Comparison of ENCODE assay signal across 20 mouse cellular contexts in the genomic region with DNA sequence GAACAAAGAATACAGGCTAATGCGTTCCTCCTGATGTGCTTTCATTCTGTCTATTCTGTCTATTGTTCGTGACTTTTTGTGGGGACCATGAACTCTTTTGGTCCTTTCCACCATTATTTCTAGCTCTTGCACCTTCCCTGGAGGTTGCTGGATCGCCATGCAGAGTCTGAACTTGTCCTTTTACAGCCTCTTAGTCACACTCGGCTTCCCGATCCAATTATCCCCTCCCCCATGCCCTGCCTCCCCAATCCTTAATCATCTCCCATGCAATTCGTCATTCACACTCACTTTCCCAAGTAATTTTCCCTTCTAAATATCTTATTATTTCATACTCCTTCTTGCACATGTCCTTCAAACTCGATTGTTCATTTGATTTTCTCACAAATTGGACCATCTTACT. TPM values are rescaled to one million over a fixed set of nuclear protein-coding genes. Genes with fewer than 3 reads are reported as not detected.
DNase-seq lines count a peak whose midpoint lies in the region; ATAC-seq and TF ChIP-seq lines count a peak whose summit lies in the region.
"Had no signal": no experiment of that assay in that cellular context is flagged by ENCODE, and none has a peak within 500 bp of the region (broad histone marks: within the 10 kb centered on the region; RNA-seq: fewer than 3 reads in every experiment).

No protein-coding gene starts in this region.

- ATAC-seq in hindbrain, embryonic 16.5 days: no peak
- peak; percentile 76; the same call in 1 of the 2 replicates for ATAC-seq in neural tube, embryonic 14.5 days (ENCODE audit: low read depth)
- ATAC-seq in kidney, embryonic 14.5 days (ENCODE audit: low FRiP score, low TSS enrichment): no peak
- no peak for ATAC-seq in CD4-positive, CD25-positive, alpha-beta regulatory T cell, adult 4 months
- ATAC-seq: intestine, embryonic 15.5 days had no signal

- H3K9me3 ChIP-seq in hindbrain, embryonic 16.5 days (ENCODE audit: control insufficient read depth, low read length): no peaks in the 10 kb centered on the region
- no peaks in the 10 kb centered on the region for H3K9me3 ChIP-seq in neural tube, embryonic 14.5 days (ENCODE audit: control insufficient read depth, low read length)
- H3K9me3 ChIP-seq in kidney, embryonic 14.5 days (ENCODE audit: control insufficient read depth, low read length): no peaks in the 10 kb centered on the region
- H3K9me3 ChIP-seq: intestine, embryonic 15.5 days; limb, embryonic 10.5 days had no signal

- peak; percentile 22 for DNase-seq in embryo, embryonic 10 days (ENCODE audit: low spot score)
- DNase-seq in embryo, embryonic 11 days: no peak
- DNase-seq in brain, embryonic 14.5 days (ENCODE audit: low read depth): peak; percentile 63
- no peak for DNase-seq in spleen, adult 12 weeks (ENCODE audit: low spot score)
- DNase-seq: cerebellum, adult 8-10 months; heart, adult 11 months; layer of hippocampus, postnatal 36 days; lung, postnatal 4 days; spleen, adult 18-20 months; thymus, postnatal 14 days had no signal

- no peak overlapping the region for H3K4me3 ChIP-seq in hindbrain, embryonic 16.5 days (ENCODE audit: low read length)
- no peak overlapping the region for H3K4me3 ChIP-seq in neural tube, embryonic 14.5 days (ENCODE audit: low read depth, low read length)
- H3K4me3 ChIP-seq in kidney, embryonic 14.5 days (ENCODE audit: low read length): no peak overlapping the region
- H3K4me3 ChIP-seq: erythroblast, embryonic 14.5 days; intestine, embryonic 15.5 days; limb, embryonic 10.5 days; myocyte had no signal

- no peak overlapping the region for H3K9ac ChIP-seq in hindbrain, embryonic 16.5 days (ENCODE audit: low read depth, low read length)
- H3K9ac ChIP-seq in neural tube, embryonic 14.5 days (replicated peaks; ENCODE audit: low read depth, low read length): no peak overlapping the region
- no peak overlapping the region for H3K9ac ChIP-seq in kidney, embryonic 14.5 days (ENCODE audit: low read depth, low read length)
- H3K9ac ChIP-seq: intestine, embryonic 15.5 days; liver, embryonic 14.5 days had no signal

- no peaks in the 10 kb centered on the region for H3K36me3 ChIP-seq in hindbrain, embryonic 16.5 days (ENCODE audit: control insufficient read depth, insufficient read depth, low read length)
- H3K36me3 ChIP-seq in neural tube, embryonic 14.5 days (ENCODE audit: control insufficient read depth, insufficient read depth, low read length): no peaks in the 10 kb centered on the region
- H3K36me3 ChIP-seq in kidney, embryonic 14.5 days (ENCODE audit: control insufficient read depth, insufficient read depth, low read length): no peaks in the 10 kb centered on the region
- H3K36me3 ChIP-seq: intestine, embryonic 15.5 days; limb, embryonic 10.5 days had no signal

- peak overlapping the region; percentile 25 for H3K4me2 ChIP-seq in hindbrain, embryonic 16.5 days (ENCODE audit: low read length)
- peak overlapping the region; percentile 34 for H3K4me2 ChIP-seq in neural tube, embryonic 14.5 days (ENCODE audit: low read depth, low read length)
- H3K4me2 ChIP-seq in kidney, embryonic 14.5 days (replicated peaks; ENCODE audit: low read depth, low read length): no peak overlapping the region
- H3K4me2 ChIP-seq: intestine, embryonic 15.5 days had no signal

- no peak for TF ChIP-seq CTCF in brain, embryonic 14.5 days (IDR thresholded peaks at IDR 0.05; ENCODE audit: borderline replicate concordance, extremely low read depth, insufficient read depth, insufficient read length)

- H3K27ac ChIP-seq in hindbrain, embryonic 16.5 days (ENCODE audit: low read depth, low read length): no peak overlapping the region
- no peak overlapping the region for H3K27ac ChIP-seq in neural tube, embryonic 14.5 days (ENCODE audit: low read depth, low read length)
- no peak overlapping the region for H3K27ac ChIP-seq in kidney, embryonic 14.5 days (ENCODE audit: low read depth, low read length)
- H3K27ac ChIP-seq: intestine, embryonic 15.5 days; limb, embryonic 10.5 days; liver, embryonic 14.5 days had no signal

- H3K27me3 ChIP-seq in hindbrain, embryonic 16.5 days (replicated peaks; ENCODE audit: control insufficient read depth, insufficient read depth, low read length): no peaks in the 10 kb centered on the region
- no peaks in the 10 kb centered on the region for H3K27me3 ChIP-seq in neural tube, embryonic 14.5 days (ENCODE audit: control insufficient read depth, insufficient read depth, low read length)
- peaks cover 5% of the 10 kb centered on the region; the same call in 1 of the 2 replicates for H3K27me3 ChIP-seq in kidney, embryonic 14.5 days (ENCODE audit: control insufficient read depth, insufficient read depth, low read length)
- H3K27me3 ChIP-seq: intestine, embryonic 15.5 days had no signal

- no peaks in the 10 kb centered on the region for H3K4me1 ChIP-seq in hindbrain, embryonic 16.5 days (ENCODE audit: control insufficient read depth, insufficient read depth, low read depth, low read length)
- peaks cover 5% of the 10 kb centered on the region; the same call in 1 of the 2 replicates for H3K4me1 ChIP-seq in neural tube, embryonic 14.5 days (ENCODE audit: control insufficient read depth, insufficient read depth, low read length)
- H3K4me1 ChIP-seq in kidney, embryonic 14.5 days (ENCODE audit: control insufficient read depth, insufficient read depth, low read length): no peaks in the 10 kb centered on the region
- H3K4me1 ChIP-seq: intestine, embryonic 15.5 days had no signal

- WGBS in hindbrain, embryonic 16.5 days: 20% methylated on average over 7 of the region's 7 CpGs
- WGBS in neural tube, embryonic 14.5 days: 13% methylated on average over 7 of the region's 7 CpGs
- 22% methylated on average over 7 of the region's 7 CpGs for WGBS in kidney, embryonic 14.5 days

- no peak for TF ChIP-seq POLR2A in brain, embryonic 14.5 days (IDR thresholded peaks at IDR 0.05; ENCODE audit: borderline replicate concordance, extremely low read depth, insufficient read depth, insufficient read length, poor library complexity, severe bottlenecking)

RNA-seq across cellular contexts. Expression of a gene that starts 44.0 kb away (rescaled TPM):
- 13.2 and 22.9 TPM in 2 replicates for polyA plus RNA-seq in brain, embryonic 14.5 days (2012; rRNA removed)
- polyA plus RNA-seq in hindbrain, embryonic 16.5 days (2015; fragmentation: Nextera tagmentation; extraction: Ambion mirVana): 0.45 TPM in 1 of 2 replicates, not detected in the other
- not detected in 2 replicates for polyA plus RNA-seq in neural tube, embryonic 14.5 days (2014; fragmentation: Nextera tagmentation; extraction: Ambion mirVana)
- polyA plus RNA-seq in kidney, embryonic 14.5 days (2014; fragmentation: Nextera tagmentation; extraction: Ambion mirVana): not detected in 2 replicates
- polyA plus RNA-seq in CD4-positive, CD25-positive, alpha-beta regulatory T cell, adult 4 months (2017; shearing (Covaris generic)): not detected
- polyA plus RNA-seq: erythroblast, embryonic 14.5 days; heart, embryonic 16.5 days; liver, embryonic 14.5 days; myocyte had no signal

Comparison
In these comparisons a context has a peak if more than half of its experiments do, and no peak if none do; other contexts are left out.
1. DNase-seq: peak in embryo, embryonic 10 days (single experiment) and brain, embryonic 14.5 days (single experiment); none in embryo, embryonic 11 days (single experiment) and spleen, adult 12 weeks (single experiment).